Mouse (Mus musculus): ENCODE data around the gene 4933415A04Rik.

Gene 4933415A04Rik

DNA sequence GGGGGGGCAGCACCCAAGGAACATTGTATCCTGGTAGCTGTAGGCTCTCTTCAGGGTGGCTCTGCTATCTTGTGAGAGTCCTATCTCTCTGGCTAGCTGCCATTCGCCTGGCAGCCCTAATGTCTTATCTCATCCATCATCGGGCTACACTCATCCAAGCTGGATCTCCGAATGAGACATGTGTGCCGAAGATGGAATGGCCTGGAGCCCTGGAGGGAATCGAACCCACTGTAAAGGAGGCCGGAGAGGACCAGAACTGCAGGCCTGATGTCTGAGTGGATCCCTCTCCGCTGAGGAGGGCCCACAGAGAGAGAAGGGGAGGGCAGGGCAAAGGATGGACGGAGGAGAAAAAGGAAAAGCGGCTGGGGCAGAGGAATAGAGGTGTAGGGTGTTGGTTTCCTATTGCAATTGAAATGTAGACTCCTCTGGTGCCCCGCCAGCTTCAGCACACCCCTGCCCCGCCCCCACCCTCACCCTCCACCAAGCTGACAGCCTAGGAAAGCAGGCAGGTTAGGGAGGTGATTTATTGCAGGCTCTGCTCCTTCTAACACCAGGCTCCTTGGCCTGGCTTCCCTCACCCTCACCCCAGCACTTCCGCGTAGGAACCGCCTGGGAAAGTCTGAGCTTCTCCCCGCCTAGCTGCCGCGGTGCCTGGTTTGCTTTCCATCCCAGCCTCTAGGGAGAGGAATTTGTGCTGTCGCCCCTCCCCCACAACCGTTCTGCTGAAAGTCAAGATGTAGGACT, 47.0 kb downstream of the 4933415A04Rik start:
- DNase-seq: peak; percentile 88

DNA sequence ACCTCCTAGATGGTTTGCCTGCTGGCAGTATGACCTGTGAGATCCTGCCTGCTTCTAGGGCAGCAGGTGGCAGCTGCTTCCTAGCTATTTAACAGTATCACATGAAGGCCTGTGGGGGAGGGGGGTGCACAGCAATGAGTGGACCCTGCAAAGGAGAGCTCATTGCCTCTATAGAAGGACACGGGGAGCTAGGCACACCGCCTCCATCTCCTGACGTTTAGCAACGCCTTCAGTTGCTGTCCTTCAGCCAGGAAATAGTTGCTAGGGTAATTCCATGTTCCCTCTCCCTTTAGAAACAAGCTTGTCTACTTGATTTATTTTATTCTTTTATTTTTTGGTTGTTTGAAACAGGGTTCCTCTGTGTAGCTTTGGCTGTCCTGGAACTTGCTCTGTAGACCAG, 49.9 kb downstream of the 4933415A04Rik start:
- no peak for DNase-seq

DNA sequence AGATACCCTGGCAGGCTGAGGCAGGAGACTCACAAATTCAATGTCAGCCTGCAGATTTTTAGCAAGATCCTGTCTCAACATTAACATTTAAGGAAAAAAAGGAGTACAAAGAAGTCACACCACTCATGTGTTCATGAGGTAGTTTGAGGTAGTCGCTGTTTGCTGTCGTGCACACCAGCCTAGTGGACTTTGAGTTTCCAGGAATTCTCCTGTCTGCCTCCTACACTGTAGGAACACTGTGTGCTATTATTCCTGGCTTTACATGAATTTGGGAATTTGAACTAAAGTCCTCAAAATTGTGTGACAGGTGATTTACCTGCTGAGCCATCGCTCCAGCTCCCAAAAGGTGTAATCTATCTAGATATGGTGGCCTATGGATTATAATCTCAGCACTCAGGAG, 51.6 kb downstream of the 4933415A04Rik start:
- DNase-seq: no peak

Data from embryo, embryonic 11 days (tissue).